Mouse (Mus musculus): ENCODE measurements around the gene Cyth2. TPM values are rescaled to one million over a fixed set of nuclear protein-coding genes. Genes with fewer than 3 reads are reported as not detected.

Cyth2 gene
- total and polyA plus RNA-seq, 2 experiments from 2014 or later = 86.5 to 99.9 TPM

DNA sequence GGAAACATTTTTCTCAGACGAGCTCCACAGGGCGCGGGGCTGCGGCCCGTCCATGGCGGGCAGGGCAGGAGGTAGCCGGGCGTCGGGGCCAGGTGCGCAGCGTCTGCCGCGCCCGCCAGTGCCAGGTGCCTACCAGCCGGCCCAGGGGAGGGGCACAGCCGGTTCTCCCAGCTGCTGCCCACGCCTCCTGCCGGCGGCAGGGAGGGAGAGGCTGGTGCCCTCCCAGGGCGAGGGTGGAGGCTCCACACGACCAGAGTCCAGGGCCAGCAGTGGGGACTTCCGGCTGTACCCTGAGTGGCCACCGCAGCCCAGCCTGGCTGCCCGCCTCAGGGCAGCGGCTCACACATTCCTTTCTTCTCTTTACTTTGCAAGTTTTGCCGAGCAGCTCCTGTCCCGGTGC lies 55.0 kb downstream of the Cyth2 start:
- Histone ChIP-seq H3K4me3 (ENCODE audit: low read depth, low read length) (peak overlapping the region; percentile 11), H3K4me1 (ENCODE audit: control insufficient read depth, insufficient read depth) (no peaks in the 10 kb centered on the region), H3K27ac (ENCODE audit: low read depth) (no peak overlapping the region), H3K27me3 (ENCODE audit: control insufficient read depth, insufficient read depth, low read length) (peaks cover 35% of the 10 kb centered on the region), H3K36me3 (replicated peaks; ENCODE audit: control insufficient read depth, insufficient read depth, low read length) (no peaks in the 10 kb centered on the region), H3K4me2 (ENCODE audit: low read depth, low read length) (peak overlapping the region; percentile 35; the same call in 1 of the 2 replicates), H3K9me3 (replicated peaks; ENCODE audit: control insufficient read depth, low read length) (no peaks in the 10 kb centered on the region), H3K9ac (replicated peaks; ENCODE audit: low read depth, low read length) (no peak overlapping the region)
- no peak; the same call in 1 of the 2 replicates for ATAC-seq (ENCODE audit: insufficient read depth, low read depth)
- no peak for DNase-seq (ENCODE audit: low spot score)
- WGBS = 11% methylated on average over 24 of the region's 27 CpGs
- no peak for TF ChIP-seq CTCF (IDR thresholded peaks at IDR 0.05; ENCODE audit: low read depth)
- TF ChIP-seq EP300 (IDR thresholded peaks at IDR 0.05; ENCODE audit: low read depth) = no peak

Other genes starting within 250 kb of the Cyth2 start
- gene Bcat2, start 244.4 kb downstream of the Cyth2 start, total RNA-seq (2014; rRNA removed; ENCODE audit: low replicate concordance) = 70.6 and 97.2 TPM in 2 replicates
- gene Bcat2, start 244.4 kb downstream of the Cyth2 start, polyA plus RNA-seq (2015; fragmentation: Nextera tagmentation; extraction: Ambion mirVana) = 73.7 and 74.8 TPM in 2 replicates
- not detected in 2 replicates for gene Fgf21, start 199.1 kb downstream of the Cyth2 start, total RNA-seq (2014; rRNA removed; ENCODE audit: low replicate concordance)
- gene Fgf21, start 199.1 kb downstream of the Cyth2 start, polyA plus RNA-seq (2015; fragmentation: Nextera tagmentation; extraction: Ambion mirVana) = 0.12 TPM in 1 of 2 replicates, not detected in the other
- gene Fut1, start 197.3 kb downstream of the Cyth2 start, total RNA-seq (2014; rRNA removed; ENCODE audit: low replicate concordance) = not detected in 2 replicates
- not detected in 2 replicates for gene Fut1, start 197.3 kb downstream of the Cyth2 start, polyA plus RNA-seq (2015; fragmentation: Nextera tagmentation; extraction: Ambion mirVana)
- gene Izumo1, start 192.8 kb downstream of the Cyth2 start, total RNA-seq (2014; rRNA removed; ENCODE audit: low replicate concordance) = 0.53 TPM in 1 of 2 replicates, not detected in the other
- gene Izumo1, start 192.8 kb downstream of the Cyth2 start, polyA plus RNA-seq (2015; fragmentation: Nextera tagmentation; extraction: Ambion mirVana) = 0.11 and 0.23 TPM in 2 replicates
- gene Rasip1, start 187.1 kb downstream of the Cyth2 start, total RNA-seq (2014; rRNA removed; ENCODE audit: low replicate concordance) = 68.8 and 77.6 TPM in 2 replicates
- gene Rasip1, start 187.1 kb downstream of the Cyth2 start, polyA plus RNA-seq (2015; fragmentation: Nextera tagmentation; extraction: Ambion mirVana) = 13.7 and 14.3 TPM in 2 replicates
- 5.6 and 6.5 TPM in 2 replicates for gene Mamstr, start 174.6 kb downstream of the Cyth2 start, total RNA-seq (2014; rRNA removed; ENCODE audit: low replicate concordance)
- gene Mamstr, start 174.6 kb downstream of the Cyth2 start, polyA plus RNA-seq (2015; fragmentation: Nextera tagmentation; extraction: Ambion mirVana) = 7.2 and 7.7 TPM in 2 replicates
- not detected in 2 replicates for gene Fut2, start 148.2 kb downstream of the Cyth2 start, total RNA-seq (2014; rRNA removed; ENCODE audit: low replicate concordance)
- 1.5 and 1.7 TPM in 2 replicates for gene Fut2, start 148.2 kb downstream of the Cyth2 start, polyA plus RNA-seq (2015; fragmentation: Nextera tagmentation; extraction: Ambion mirVana)
- not detected in 2 replicates for gene Ntn5, start 130.6 kb downstream of the Cyth2 start, total RNA-seq (2014; rRNA removed; ENCODE audit: low replicate concordance)
- 0.11 TPM in 1 of 2 replicates, not detected in the other for gene Ntn5, start 130.6 kb downstream of the Cyth2 start, polyA plus RNA-seq (2015; fragmentation: Nextera tagmentation; extraction: Ambion mirVana)
- gene Sec1, start 120.2 kb downstream of the Cyth2 start, total RNA-seq (2014; rRNA removed; ENCODE audit: low replicate concordance) = 0.62 and 1.3 TPM in 2 replicates
- gene Sec1, start 120.2 kb downstream of the Cyth2 start, polyA plus RNA-seq (2015; fragmentation: Nextera tagmentation; extraction: Ambion mirVana) = 0.16 and 0.33 TPM in 2 replicates
- 1.6 and 3.0 TPM in 2 replicates for gene Car11, start 114.7 kb downstream of the Cyth2 start, total RNA-seq (2014; rRNA removed; ENCODE audit: low replicate concordance)
- 2.5 and 2.8 TPM in 2 replicates for gene Car11, start 114.7 kb downstream of the Cyth2 start, polyA plus RNA-seq (2015; fragmentation: Nextera tagmentation; extraction: Ambion mirVana)
- 29.3 and 37.4 TPM in 2 replicates for gene Dbp, start 109.5 kb downstream of the Cyth2 start, total RNA-seq (2014; rRNA removed; ENCODE audit: low replicate concordance)
- gene Dbp, start 109.5 kb downstream of the Cyth2 start, polyA plus RNA-seq (2015; fragmentation: Nextera tagmentation; extraction: Ambion mirVana) = 21.9 and 24.9 TPM in 2 replicates
- 1,259 and 1,310 TPM in 2 replicates for gene Rpl18, start 99.1 kb downstream of the Cyth2 start, total RNA-seq (2014; rRNA removed; ENCODE audit: low replicate concordance)
- 479 and 486 TPM in 2 replicates for gene Rpl18, start 99.1 kb downstream of the Cyth2 start, polyA plus RNA-seq (2015; fragmentation: Nextera tagmentation; extraction: Ambion mirVana)
- gene Sphk2, start 96.6 kb downstream of the Cyth2 start, total RNA-seq (2014; rRNA removed; ENCODE audit: low replicate concordance) = 19.5 and 23.3 TPM in 2 replicates
- 11.1 and 11.4 TPM in 2 replicates for gene Sphk2, start 96.6 kb downstream of the Cyth2 start, polyA plus RNA-seq (2015; fragmentation: Nextera tagmentation; extraction: Ambion mirVana)
- gene Fam83e, start 93.4 kb downstream of the Cyth2 start, total RNA-seq (2014; rRNA removed; ENCODE audit: low replicate concordance) = not detected in 2 replicates
- gene Fam83e, start 93.4 kb downstream of the Cyth2 start, polyA plus RNA-seq (2015; fragmentation: Nextera tagmentation; extraction: Ambion mirVana) = 0.07 and 0.26 TPM in 2 replicates
- gene Spaca4, start 88.8 kb downstream of the Cyth2 start, total RNA-seq (2014; rRNA removed; ENCODE audit: low replicate concordance) = not detected in 2 replicates
- gene Spaca4, start 88.8 kb downstream of the Cyth2 start, polyA plus RNA-seq (2015; fragmentation: Nextera tagmentation; extraction: Ambion mirVana) = not detected in 2 replicates
- gene Lmtk3, start 30.8 kb downstream of the Cyth2 start, total RNA-seq (2014; rRNA removed; ENCODE audit: low replicate concordance) = 0.31 TPM in 1 of 2 replicates, not detected in the other
- not detected in 2 replicates for gene Lmtk3, start 30.8 kb downstream of the Cyth2 start, polyA plus RNA-seq (2015; fragmentation: Nextera tagmentation; extraction: Ambion mirVana)
- not detected in 2 replicates for gene Sult2b1, start 29.9 kb downstream of the Cyth2 start, total RNA-seq (2014; rRNA removed; ENCODE audit: low replicate concordance)
- 0.23 and 0.27 TPM in 2 replicates for gene Sult2b1, start 29.9 kb downstream of the Cyth2 start, polyA plus RNA-seq (2015; fragmentation: Nextera tagmentation; extraction: Ambion mirVana)
- 0.35 TPM in 1 of 2 replicates, not detected in the other for gene Kcnj14, start 10.2 kb upstream of the Cyth2 start, total RNA-seq (2014; rRNA removed; ENCODE audit: low replicate concordance)
- 0.26 and 0.29 TPM in 2 replicates for gene Kcnj14, start 10.2 kb upstream of the Cyth2 start, polyA plus RNA-seq (2015; fragmentation: Nextera tagmentation; extraction: Ambion mirVana)
- gene Grwd1, start 16.4 kb upstream of the Cyth2 start, total RNA-seq (2014; rRNA removed; ENCODE audit: low replicate concordance) = 26.7 and 28.8 TPM in 2 replicates
- gene Grwd1, start 16.4 kb upstream of the Cyth2 start, polyA plus RNA-seq (2015; fragmentation: Nextera tagmentation; extraction: Ambion mirVana) = 19.3 and 22.7 TPM in 2 replicates
- 279 and 304 TPM in 2 replicates for gene Kdelr1, start 58.2 kb upstream of the Cyth2 start, total RNA-seq (2014; rRNA removed; ENCODE audit: low replicate concordance)
- gene Kdelr1, start 58.2 kb upstream of the Cyth2 start, polyA plus RNA-seq (2015; fragmentation: Nextera tagmentation; extraction: Ambion mirVana) = 58.5 and 62.4 TPM in 2 replicates
- 1.0 and 3.1 TPM in 2 replicates for gene Grin2d, start 63.8 kb upstream of the Cyth2 start, total RNA-seq (2014; rRNA removed; ENCODE audit: low replicate concordance)
- 0.12 and 0.16 TPM in 2 replicates for gene Grin2d, start 63.8 kb upstream of the Cyth2 start, polyA plus RNA-seq (2015; fragmentation: Nextera tagmentation; extraction: Ambion mirVana)
- gene Syngr4, start 82.1 kb upstream of the Cyth2 start, total RNA-seq (2014; rRNA removed; ENCODE audit: low replicate concordance) = 0.27 TPM in 1 of 2 replicates, not detected in the other
- gene Syngr4, start 82.1 kb upstream of the Cyth2 start, polyA plus RNA-seq (2015; fragmentation: Nextera tagmentation; extraction: Ambion mirVana) = 0.58 and 0.71 TPM in 2 replicates
- 94.0 and 124 TPM in 2 replicates for gene Tmem143, start 82.4 kb upstream of the Cyth2 start, total RNA-seq (2014; rRNA removed; ENCODE audit: low replicate concordance)
- 11.7 and 12.0 TPM in 2 replicates for gene Tmem143, start 82.4 kb upstream of the Cyth2 start, polyA plus RNA-seq (2015; fragmentation: Nextera tagmentation; extraction: Ambion mirVana)
- 43.4 and 46.1 TPM in 2 replicates for gene Emp3, start 106.8 kb upstream of the Cyth2 start, total RNA-seq (2014; rRNA removed; ENCODE audit: low replicate concordance)
- gene Emp3, start 106.8 kb upstream of the Cyth2 start, polyA plus RNA-seq (2015; fragmentation: Nextera tagmentation; extraction: Ambion mirVana) = 73.0 and 75.6 TPM in 2 replicates
- gene Ccdc114, start 109.5 kb upstream of the Cyth2 start, total RNA-seq (2014; rRNA removed; ENCODE audit: low replicate concordance) = 1.2 and 1.7 TPM in 2 replicates
- 2.2 and 2.9 TPM in 2 replicates for gene Ccdc114, start 109.5 kb upstream of the Cyth2 start, polyA plus RNA-seq (2015; fragmentation: Nextera tagmentation; extraction: Ambion mirVana)
- gene Abcc6, start 215.7 kb upstream of the Cyth2 start, total RNA-seq (2014; rRNA removed; ENCODE audit: low replicate concordance) = not detected in 2 replicates
- gene Abcc6, start 215.7 kb upstream of the Cyth2 start, polyA plus RNA-seq (2015; fragmentation: Nextera tagmentation; extraction: Ambion mirVana) = not detected in 2 replicates
- gene Nomo1, start 219.1 kb upstream of the Cyth2 start, total RNA-seq (2014; rRNA removed; ENCODE audit: low replicate concordance) = 35.7 and 42.3 TPM in 2 replicates
- gene Nomo1, start 219.1 kb upstream of the Cyth2 start, polyA plus RNA-seq (2015; fragmentation: Nextera tagmentation; extraction: Ambion mirVana) = 20.9 and 23.6 TPM in 2 replicates